Mouse (Mus musculus): ENCODE measurements at regions not wholly inside any gene's neighbourhood (a gene's known extent, or its start where the extent isn't known, plus 50 kb on each side); places are given as distances from the start of the nearest gene placed in this dataset.

GRCm38 (mm10) chr2:169094011-169094754, 138.8 kb upstream of the Zfp64 start:
- TF ChIP-seq MYOD1 (IDR thresholded peaks at IDR 0.05; ENCODE audit: control insufficient read depth in 1 of 3, insufficient read length in 2 of 3, low read depth in 2 of 3) (no peak), MYOG (IDR thresholded peaks at IDR 0.05; ENCODE audit: control insufficient read depth in 1 of 3, insufficient read depth in 1 of 3, insufficient read length in 2 of 3, low read depth in 2 of 3) (no peak), POLR2AphosphoS2 (IDR thresholded peaks at IDR 0.05; ENCODE audit: insufficient read length, low read depth) (no peak), TCF3 (IDR thresholded peaks at IDR 0.05; ENCODE audit: insufficient read length, low read depth) (no peak)
- H3K79me2 ChIP-seq (ENCODE audit: control insufficient read depth, insufficient read depth) = no peaks in the 10 kb centered on the region
- no peak overlapping the region for H3ac ChIP-seq (ENCODE audit: control insufficient read depth, insufficient read length)
- H3K4me2 ChIP-seq (ENCODE audit: low read depth) = no peak overlapping the region
- H3K27me3 ChIP-seq (ENCODE audit: control insufficient read depth, insufficient read depth, insufficient read length) = no peaks in the 10 kb centered on the region
- no peaks in the 10 kb centered on the region for H3K36me3 ChIP-seq (ENCODE audit: control insufficient read depth, insufficient read depth)
- no peak overlapping the region for H3K4me3 ChIP-seq

DNA sequence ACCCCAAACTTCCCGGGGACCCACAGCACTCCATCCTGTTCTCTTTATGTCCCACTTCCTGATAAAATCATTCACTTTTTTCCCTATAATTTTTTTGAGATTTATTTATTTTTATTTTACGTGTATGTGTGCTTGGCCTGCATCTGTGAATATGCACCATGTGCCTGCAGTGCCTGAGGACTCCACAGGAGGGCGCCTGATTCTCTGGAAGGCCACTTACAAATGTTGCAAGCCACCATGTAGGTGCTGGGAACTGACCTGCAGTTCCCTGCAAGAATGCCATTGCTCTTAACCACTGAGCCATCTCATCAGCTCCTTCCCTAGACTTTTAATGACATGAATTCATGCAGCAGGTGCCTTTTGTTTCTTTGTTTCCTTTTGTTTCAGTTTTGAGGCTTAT, 134.9 kb upstream of the Zfp64 start:
- no peak overlapping the region for H3ac ChIP-seq (ENCODE audit: control insufficient read depth, insufficient read length)
- no peak for TF ChIP-seq TCF12 (IDR thresholded peaks at IDR 0.05; ENCODE audit: insufficient read depth, poor library complexity, severe bottlenecking)
- TF ChIP-seq TCF3 (IDR thresholded peaks at IDR 0.05; ENCODE audit: insufficient read length, low read depth) = no peak
- no peak for TF ChIP-seq MYOG (IDR thresholded peaks at IDR 0.05; ENCODE audit: control insufficient read depth in 1 of 3, insufficient read depth in 1 of 3, insufficient read length in 2 of 3, low read depth in 2 of 3)
- no peak for TF ChIP-seq MAX (IDR thresholded peaks at IDR 0.05; ENCODE audit: low read depth)
- TF ChIP-seq CEBPB (IDR thresholded peaks at IDR 0.05; ENCODE audit: insufficient read depth, poor library complexity, severe bottlenecking) = no peak
- no peak for TF ChIP-seq POLR2A (IDR thresholded peaks at IDR 0.05; ENCODE audit: insufficient read length, low read depth)
- TF ChIP-seq SRF (IDR thresholded peaks at IDR 0.05; ENCODE audit: control insufficient read depth, insufficient read length, low read depth) = no peak
- TF ChIP-seq MYOD1 (IDR thresholded peaks at IDR 0.05; ENCODE audit: control insufficient read depth in 1 of 3, insufficient read length in 2 of 3, low read depth in 2 of 3) = no peak
- no peak for TF ChIP-seq REST (IDR thresholded peaks at IDR 0.05; ENCODE audit: insufficient read depth, insufficient read length)
- no peak overlapping the region for H3K4me2 ChIP-seq (ENCODE audit: low read depth)
- no peak overlapping the region for H3K4me3 ChIP-seq
- H3K79me2 ChIP-seq (ENCODE audit: control insufficient read depth, insufficient read depth) = no peaks in the 10 kb centered on the region
- no peaks in the 10 kb centered on the region for H3K27me3 ChIP-seq (ENCODE audit: control insufficient read depth, insufficient read depth, insufficient read length)
- no peaks in the 10 kb centered on the region for H3K36me3 ChIP-seq (ENCODE audit: control insufficient read depth, insufficient read depth)

- no peaks in the 10 kb centered on the region for H3K27me3 ChIP-seq (ENCODE audit: control insufficient read depth, insufficient read depth, insufficient read length)
- H3ac ChIP-seq (ENCODE audit: control insufficient read depth, insufficient read length) = no peak overlapping the region
- TF ChIP-seq TCF12 (IDR thresholded peaks at IDR 0.05; ENCODE audit: insufficient read depth, poor library complexity, severe bottlenecking) (no peak), POLR2AphosphoS2 (IDR thresholded peaks at IDR 0.05; ENCODE audit: insufficient read length, low read depth) (no peak), MYOG (IDR thresholded peaks at IDR 0.05; ENCODE audit: control insufficient read depth in 1 of 3, insufficient read depth in 1 of 3, insufficient read length in 2 of 3, low read depth in 2 of 3) (no peak), CEBPB (IDR thresholded peaks at IDR 0.05; ENCODE audit: insufficient read depth, poor library complexity, severe bottlenecking) (no peak), REST (IDR thresholded peaks at IDR 0.05; ENCODE audit: insufficient read depth, insufficient read length) (no peak), SRF (IDR thresholded peaks at IDR 0.05; ENCODE audit: control insufficient read depth, insufficient read length, low read depth) (no peak), USF1 (IDR thresholded peaks at IDR 0.05; ENCODE audit: low read depth) (no peak), POLR2A (IDR thresholded peaks at IDR 0.05; ENCODE audit: insufficient read length, low read depth) (no peak), MAX (IDR thresholded peaks at IDR 0.05; ENCODE audit: low read depth) (no peak), E2F4 (IDR thresholded peaks at IDR 0.05; ENCODE audit: insufficient read depth) (no peak), TCF3 (IDR thresholded peaks at IDR 0.05; ENCODE audit: insufficient read length, low read depth) (no peak), MYOD1 (IDR thresholded peaks at IDR 0.05; ENCODE audit: control insufficient read depth in 1 of 3, insufficient read length in 2 of 3, low read depth in 2 of 3) (no peak)
- no peaks in the 10 kb centered on the region for H3K36me3 ChIP-seq (ENCODE audit: control insufficient read depth, insufficient read depth)
- H3K4me3 ChIP-seq = no peak overlapping the region
- H3K79me2 ChIP-seq (ENCODE audit: control insufficient read depth, insufficient read depth) = no peaks in the 10 kb centered on the region
- no peak overlapping the region for H3K4me2 ChIP-seq (ENCODE audit: low read depth)
Measured at GRCm38 (mm10) chr2:169088870-169089484, 133.6 kb upstream of the Zfp64 start.

GRCm38 (mm10) chr2:169088301-169088700, 132.9 kb upstream of the Zfp64 start:
- no peak overlapping the region for H3K4me2 ChIP-seq (ENCODE audit: low read depth)
- H3ac ChIP-seq (ENCODE audit: control insufficient read depth, insufficient read length) = no peak overlapping the region
- H3K4me3 ChIP-seq = no peak overlapping the region
- H3K36me3 ChIP-seq (ENCODE audit: control insufficient read depth, insufficient read depth) = no peaks in the 10 kb centered on the region
- TF ChIP-seq TCF3 (IDR thresholded peaks at IDR 0.05; ENCODE audit: insufficient read length, low read depth) (no peak), E2F4 (IDR thresholded peaks at IDR 0.05; ENCODE audit: insufficient read depth) (no peak), SRF (IDR thresholded peaks at IDR 0.05; ENCODE audit: control insufficient read depth, insufficient read length, low read depth) (no peak), MYOD1 (IDR thresholded peaks at IDR 0.05; ENCODE audit: control insufficient read depth in 1 of 3, insufficient read length in 2 of 3, low read depth in 2 of 3) (no peak), MAX (IDR thresholded peaks at IDR 0.05; ENCODE audit: low read depth) (no peak), MYOG (IDR thresholded peaks at IDR 0.05; ENCODE audit: control insufficient read depth in 1 of 3, insufficient read depth in 1 of 3, insufficient read length in 2 of 3, low read depth in 2 of 3) (no peak), TCF12 (IDR thresholded peaks at IDR 0.05; ENCODE audit: insufficient read depth, poor library complexity, severe bottlenecking) (no peak), POLR2A (IDR thresholded peaks at IDR 0.05; ENCODE audit: insufficient read length, low read depth) (no peak), USF1 (IDR thresholded peaks at IDR 0.05; ENCODE audit: low read depth) (no peak), POLR2AphosphoS2 (IDR thresholded peaks at IDR 0.05; ENCODE audit: insufficient read length, low read depth) (no peak), REST (IDR thresholded peaks at IDR 0.05; ENCODE audit: insufficient read depth, insufficient read length) (no peak), CEBPB (IDR thresholded peaks at IDR 0.05; ENCODE audit: insufficient read depth, poor library complexity, severe bottlenecking) (no peak)
- no peaks in the 10 kb centered on the region for H3K27me3 ChIP-seq (ENCODE audit: control insufficient read depth, insufficient read depth, insufficient read length)
- H3K79me2 ChIP-seq (ENCODE audit: control insufficient read depth, insufficient read depth) = no peaks in the 10 kb centered on the region

Data from myocyte (in vitro differentiated cells).